Mouse (Mus musculus) lung, postnatal 10 days (tissue): ENCODE data around the gene Ybx3.

Experiments
- DNase-seq: peaks from one replicate; pipeline ENCODE4 v3.0.0; 2021

Gene Ybx3

GRCm38 (mm10) chr6:131388040-131389021 is at the start of gene Ybx3:
Gene Ybx3 (minus strand): TSS chr6:131388476.
- peak; percentile 91 for DNase-seq

GRCm38 (mm10) chr6:131436626-131437025 is 48.4 kb upstream of the Ybx3 start:
- DNase-seq: no peak

- DNase-seq: no peak
Measured at GRCm38 (mm10) chr6:131434088-131434487, 45.8 kb upstream of the Ybx3 start.

- DNase-seq: peak; percentile 15
Measured at GRCm38 (mm10) chr6:131433153-131434048, 45.1 kb upstream of the Ybx3 start.

GRCm38 (mm10) chr6:131421572-131421971 is 33.3 kb upstream of the Ybx3 start:
- peak; percentile 56 for DNase-seq

GRCm38 (mm10) chr6:131419614-131420013 is 31.3 kb upstream of the Ybx3 start:
- DNase-seq: no peak

GRCm38 (mm10) chr6:131418770-131419169 is 30.5 kb upstream of the Ybx3 start:
- peak; percentile 78 for DNase-seq

- no peak for DNase-seq
Measured at GRCm38 (mm10) chr6:131411116-131411843, 23.0 kb upstream of the Ybx3 start.

GRCm38 (mm10) chr6:131406957-131407356 is 18.7 kb upstream of the Ybx3 start:
- no peak for DNase-seq

- no peak for DNase-seq
Measured at GRCm38 (mm10) chr6:131405896-131406295, 17.6 kb upstream of the Ybx3 start.

GRCm38 (mm10) chr6:131405174-131405573 is 16.9 kb upstream of the Ybx3 start:
- no peak for DNase-seq

- DNase-seq: no peak
Measured at GRCm38 (mm10) chr6:131404260-131404659, 16.0 kb upstream of the Ybx3 start.

- no peak for DNase-seq
Measured at GRCm38 (mm10) chr6:131403036-131403435, 14.8 kb upstream of the Ybx3 start.

- no peak for DNase-seq
Measured at GRCm38 (mm10) chr6:131402606-131403005, 14.3 kb upstream of the Ybx3 start.

GRCm38 (mm10) chr6:131401259-131401658 is 13.0 kb upstream of the Ybx3 start:
- no peak for DNase-seq

GRCm38 (mm10) chr6:131396650-131397049 is 8.4 kb upstream of the Ybx3 start:
- no peak for DNase-seq

GRCm38 (mm10) chr6:131393873-131394660 is 5.8 kb upstream of the Ybx3 start:
- DNase-seq: no peak

- peak; percentile 70 for DNase-seq
Measured at GRCm38 (mm10) chr6:131387221-131388039, 846 bp downstream of the Ybx3 start.

- DNase-seq: no peak
Measured at GRCm38 (mm10) chr6:131386416-131387019, 1.8 kb downstream of the Ybx3 start.

GRCm38 (mm10) chr6:131385469-131385868 is 2.8 kb downstream of the Ybx3 start:
- peak; percentile 27 for DNase-seq
